Mouse (Mus musculus) skeletal muscle tissue, postnatal 0 days (tissue): ENCODE results near the gene Bmpr1a. TPM values are rescaled to one million over a fixed set of nuclear protein-coding genes. Genes with fewer than 3 reads are reported as not detected.

ENCODE experiments used
- polyA plus RNA-seq: library from polyadenylated mRNA; unstranded; fragments of >200 nt; fragmentation: Nextera tagmentation; extraction: Ambion mirVana; gene quantifications from 2 replicates; pipeline ENCODE4 v1.2.1, GENCODE M21; 2015

Bmpr1a gene
- 37.2 and 46.2 TPM in 2 replicates for polyA plus RNA-seq

DNA sequence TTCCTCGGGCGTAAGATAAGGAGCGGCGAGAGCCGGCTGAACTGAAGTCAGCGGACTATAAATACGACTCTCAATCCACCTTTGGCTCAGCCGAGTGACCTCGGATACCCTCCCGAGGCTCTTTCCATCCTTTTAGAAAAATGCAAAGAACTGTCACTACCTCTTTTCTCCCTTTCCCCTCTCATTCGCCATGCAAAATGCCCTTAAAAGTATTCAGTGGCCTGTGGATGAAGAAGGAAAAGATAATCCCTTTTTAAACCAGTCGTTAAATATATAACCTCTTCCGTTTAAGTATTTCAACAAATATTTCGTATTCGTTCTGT lies at the start of gene Bmpr1a:
Gene Bmpr1a (minus strand): TSS at position 17 of the 323 bp plus-strand sequence.

DNA sequence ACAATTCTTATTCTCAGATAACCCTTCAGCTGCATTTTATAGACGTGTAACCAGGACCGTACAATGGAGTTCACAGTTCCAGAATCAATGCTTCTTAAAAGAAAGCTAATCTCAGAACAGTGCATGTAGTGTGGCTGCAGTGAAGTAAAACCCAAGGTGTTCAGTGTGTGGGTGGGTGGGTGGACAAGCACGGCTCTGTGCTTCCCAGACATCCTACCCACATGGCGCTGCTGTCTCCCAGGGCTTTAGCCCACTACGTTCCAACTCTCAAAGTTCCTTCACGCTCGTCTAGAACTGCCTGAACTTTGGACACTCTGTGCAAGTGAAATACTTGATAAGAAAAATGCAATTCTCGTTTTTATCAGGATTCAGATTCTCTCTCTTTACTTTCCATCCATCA lies 19.6 kb upstream of the Bmpr1a start, which contains the start of gene 9230112D13Rik:
Gene 9230112D13Rik (minus strand): TSS at position 101 of the 400 bp plus-strand sequence.

DNA sequence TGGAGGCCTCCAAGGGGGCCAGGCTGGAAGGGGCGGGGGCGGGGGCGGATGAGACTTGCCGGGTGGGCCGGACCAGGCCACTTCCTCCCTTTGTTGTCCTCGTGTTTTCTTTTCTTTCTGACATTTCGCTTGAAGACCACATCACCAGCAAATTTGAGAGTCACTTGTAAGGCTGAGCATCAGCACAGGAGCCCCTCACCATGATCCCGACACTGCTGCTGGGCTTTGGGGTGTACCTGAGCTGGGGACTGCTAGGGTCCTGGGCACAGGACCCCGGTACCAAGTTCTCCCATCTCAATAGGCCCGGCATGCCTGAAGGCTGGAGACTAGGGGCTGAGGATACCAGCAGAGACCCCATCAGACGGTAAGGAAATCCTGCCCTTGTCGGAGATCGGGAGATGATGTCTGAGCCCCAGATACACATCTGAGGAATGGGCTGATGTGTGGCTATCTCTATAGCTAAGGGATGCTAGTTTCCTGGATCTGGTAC lies 127.7 kb downstream of the Bmpr1a start, which contains the start of gene Mmrn2:
Gene Mmrn2 (plus strand): TSS at position 51 of the 490 bp plus-strand sequence.

DNA sequence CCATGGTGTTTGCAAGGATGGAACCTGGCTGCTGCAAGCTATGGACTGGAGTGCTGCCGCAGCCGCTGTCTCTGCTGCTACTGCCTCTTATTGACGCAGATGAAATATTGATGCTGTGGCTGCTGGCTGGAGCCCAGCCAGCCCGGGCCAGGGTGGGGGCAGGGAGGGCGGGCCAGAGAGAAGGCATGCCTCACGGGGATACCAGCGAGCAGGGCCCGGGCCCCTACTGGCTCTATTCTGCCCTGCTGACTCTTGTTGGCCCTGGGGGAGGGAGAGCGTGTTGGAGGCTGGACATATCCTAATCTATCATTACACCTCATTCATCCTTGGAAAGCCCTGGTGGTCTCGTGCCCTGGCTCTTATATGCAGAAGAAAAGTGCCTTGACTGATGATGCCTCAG lies 128.6 kb downstream of the Bmpr1a start, which contains the start of gene Sncg:
Gene Sncg (minus strand): TSS at position 213 of the 400 bp plus-strand sequence.

Other genes with a start within 250 kb of the Bmpr1a start
- 7.7 and 8.1 TPM in 2 replicates for gene Shld2, start 192.8 kb downstream of the Bmpr1a start, polyA plus RNA-seq
- 58.0 and 61.5 TPM in 2 replicates for gene Glud1, start 192.6 kb downstream of the Bmpr1a start, polyA plus RNA-seq
- gene Fam25c, start 147.9 kb downstream of the Bmpr1a start, polyA plus RNA-seq: 36.1 TPM in 1 of 2 replicates, not detected in the other
- 5.3 TPM in 2 replicates for gene Sncg, start 128.6 kb downstream of the Bmpr1a start, polyA plus RNA-seq
- 7.2 and 8.5 TPM in 2 replicates for gene Mmrn2, start 127.9 kb downstream of the Bmpr1a start, polyA plus RNA-seq
- not detected in 2 replicates for gene 9230112D13Rik, start 19.5 kb upstream of the Bmpr1a start, polyA plus RNA-seq
- gene Ldb3, start 85.3 kb upstream of the Bmpr1a start, polyA plus RNA-seq: 933 and 1,078 TPM in 2 replicates
- gene Opn4, start 96.8 kb upstream of the Bmpr1a start, polyA plus RNA-seq: 3.6 and 3.9 TPM in 2 replicates
- 12.0 and 13.2 TPM in 2 replicates for gene Wapl, start 170.6 kb upstream of the Bmpr1a start, polyA plus RNA-seq